Mouse (Mus musculus): ENCODE data around the gene Pear1. TPM values are rescaled to one million over a fixed set of nuclear protein-coding genes. Genes with fewer than 3 reads are reported as not detected.

Gene Pear1
- polyA plus RNA-seq, 1 experiment from 2014 or later = 17.7 TPM

DNA sequence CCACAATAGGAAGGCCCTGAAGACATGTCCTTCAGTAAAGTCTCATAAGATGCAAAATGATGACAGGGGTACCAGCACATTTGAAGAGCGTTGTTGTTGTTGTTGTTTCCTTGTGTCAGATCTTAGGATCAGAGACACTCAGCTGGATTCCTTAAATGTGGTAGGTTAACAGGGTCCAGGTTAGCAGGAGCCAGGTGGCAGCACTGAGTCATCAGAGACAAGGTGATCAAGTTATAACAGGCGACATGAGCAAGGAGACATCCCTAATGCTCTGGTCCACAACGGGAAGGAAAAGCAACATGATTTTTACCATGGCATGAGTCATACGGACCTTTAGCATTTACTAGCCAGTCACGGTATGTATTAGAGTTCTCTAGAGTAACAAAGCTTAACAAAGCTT, 9.4 kb upstream of the Pear1 start:
- Histone ChIP-seq H3K4me1 (no peaks in the 10 kb centered on the region), H3K9me3 (replicated peaks) (no peaks in the 10 kb centered on the region), H3K27me3 (ENCODE audit: low read depth, poor library complexity, severe bottlenecking) (no peaks in the 10 kb centered on the region), H3K4me3 (no peak overlapping the region), H3K27ac (no peak overlapping the region), H3K36me3 (no peaks in the 10 kb centered on the region)
- WGBS = 65% methylated on average over 5 of the region's 5 CpGs
- no peak for DNase-seq (ENCODE audit: low spot score)

- no peak overlapping the region for H3K4me3 ChIP-seq
- DNase-seq (ENCODE audit: low spot score) = no peak
- WGBS = 87% methylated on average over 7 of the region's 7 CpGs
Observed at GRCm38 (mm10) chr3:87832109-87832859, 8.2 kb upstream of the Pear1 start.

GRCm38 (mm10) chr3:87829025-87829424, 4.9 kb upstream of the Pear1 start:
- H3K27ac ChIP-seq = no peak overlapping the region
- DNase-seq (ENCODE audit: low spot score) = no peak
- H3K27me3 ChIP-seq (ENCODE audit: low read depth, poor library complexity, severe bottlenecking) = no peaks in the 10 kb centered on the region
- no peaks in the 10 kb centered on the region for H3K36me3 ChIP-seq
- H3K9me3 ChIP-seq (replicated peaks) = no peaks in the 10 kb centered on the region
- H3K4me1 ChIP-seq = no peaks in the 10 kb centered on the region
- H3K4me3 ChIP-seq = no peak overlapping the region
- 45% methylated on average over 10 of the region's 10 CpGs for WGBS

More at GRCm38 (mm10) chr3:87832109-87832859, 8.2 kb upstream of the Pear1 start:
- H3K27me3 ChIP-seq (ENCODE audit: low read depth, poor library complexity, severe bottlenecking) = no peaks in the 10 kb centered on the region
- H3K36me3 ChIP-seq = no peaks in the 10 kb centered on the region
- no peaks in the 10 kb centered on the region for H3K4me1 ChIP-seq
- no peak overlapping the region for H3K27ac ChIP-seq
- H3K9me3 ChIP-seq (replicated peaks) = no peaks in the 10 kb centered on the region

DNA sequence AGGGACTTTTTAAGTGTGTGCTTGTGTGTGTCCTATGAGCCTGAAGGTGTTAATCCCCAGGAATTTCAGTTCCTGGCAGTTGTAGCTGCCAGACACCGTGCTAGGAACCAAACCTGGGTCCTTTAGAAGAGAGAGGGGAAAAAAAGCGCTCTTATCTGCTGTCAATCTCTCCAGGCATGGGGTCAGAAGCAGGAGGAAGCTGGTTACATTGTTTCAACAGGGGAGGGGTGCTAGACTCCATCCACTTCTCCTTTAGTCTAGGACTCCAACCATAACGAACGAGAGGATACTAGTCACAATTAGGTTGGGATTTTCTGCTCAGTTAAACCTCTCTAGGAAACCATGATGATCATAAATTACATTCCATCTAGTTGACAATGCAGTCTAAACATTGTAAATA, 4.3 kb upstream of the Pear1 start:
- H3K36me3 ChIP-seq = no peaks in the 10 kb centered on the region
- H3K27ac ChIP-seq = no peak overlapping the region
- no peak for DNase-seq (ENCODE audit: low spot score)
- H3K27me3 ChIP-seq (ENCODE audit: low read depth, poor library complexity, severe bottlenecking) = no peaks in the 10 kb centered on the region
- 57% methylated on average over 4 of the region's 4 CpGs for WGBS
- H3K4me1 ChIP-seq = no peaks in the 10 kb centered on the region
- H3K9me3 ChIP-seq (replicated peaks) = no peaks in the 10 kb centered on the region
- H3K4me3 ChIP-seq = no peak overlapping the region

- Histone ChIP-seq H3K4me1 (peaks cover 6% of the 10 kb centered on the region), H3K4me3 (no peak overlapping the region), H3K9me3 (replicated peaks) (no peaks in the 10 kb centered on the region), H3K27ac (no peak overlapping the region), H3K36me3 (no peaks in the 10 kb centered on the region), H3K27me3 (ENCODE audit: low read depth, poor library complexity, severe bottlenecking) (peaks cover 67% of the 10 kb centered on the region)
- 69% methylated on average over 12 of the region's 12 CpGs for WGBS
- no peak for DNase-seq (ENCODE audit: low spot score)
Observed at GRCm38 (mm10) chr3:87818226-87818625, 5.9 kb downstream of the Pear1 start.

- H3K27ac ChIP-seq = no peak overlapping the region
- H3K27me3 ChIP-seq (ENCODE audit: low read depth, poor library complexity, severe bottlenecking) = peaks cover 81% of the 10 kb centered on the region
- no peaks in the 10 kb centered on the region for H3K9me3 ChIP-seq (replicated peaks)
- DNase-seq (ENCODE audit: low spot score) = peak; percentile 77
- H3K36me3 ChIP-seq = no peaks in the 10 kb centered on the region
- no peak overlapping the region for H3K4me3 ChIP-seq
- 9% methylated on average over 12 of the region's 12 CpGs for whole genome bisulfite sequencing
- peaks cover 19% of the 10 kb centered on the region for H3K4me1 ChIP-seq
Observed at GRCm38 (mm10) chr3:87816646-87817093, 7.4 kb downstream of the Pear1 start.

GRCm38 (mm10) chr3:87816166-87816565, 7.9 kb downstream of the Pear1 start:
- no peaks in the 10 kb centered on the region for H3K36me3 ChIP-seq
- no peak for DNase-seq (ENCODE audit: low spot score)
- H3K4me1 ChIP-seq = peaks cover 19% of the 10 kb centered on the region
- no peak overlapping the region for H3K27ac ChIP-seq
- WGBS = 66% methylated on average over 6 of the region's 6 CpGs
- peaks cover 86% of the 10 kb centered on the region for H3K27me3 ChIP-seq (ENCODE audit: low read depth, poor library complexity, severe bottlenecking)
- no peaks in the 10 kb centered on the region for H3K9me3 ChIP-seq (replicated peaks)
- no peak overlapping the region for H3K4me3 ChIP-seq

DNA sequence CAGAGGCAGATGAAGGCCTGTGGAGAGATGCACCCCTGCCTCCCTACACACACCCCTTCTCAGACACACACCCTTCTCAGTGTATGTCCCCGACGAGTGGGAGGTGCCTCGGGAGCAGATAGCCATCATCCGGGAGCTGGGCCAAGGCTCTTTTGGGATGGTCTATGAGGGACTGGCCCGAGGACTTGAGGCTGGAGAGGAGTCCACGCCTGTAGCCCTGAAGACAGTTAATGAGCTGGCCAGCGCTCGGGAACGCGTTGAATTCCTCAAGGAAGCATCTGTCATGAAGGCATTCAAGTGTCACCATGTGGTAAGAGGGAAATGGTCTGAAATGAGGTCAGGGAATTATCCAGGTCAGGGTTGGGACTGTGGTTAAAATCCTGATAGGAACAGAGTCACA, 11.2 kb downstream of the Pear1 start:
- H3K4me3 ChIP-seq = no peak overlapping the region

GRCm38 (mm10) chr3:87812413-87812812, 11.7 kb downstream of the Pear1 start:
- Histone ChIP-seq H3K9me3 (replicated peaks) (no peaks in the 10 kb centered on the region), H3K4me3 (no peak overlapping the region), H3K4me1 (peaks cover 28% of the 10 kb centered on the region), H3K27ac (0 out of 2 replicates have a peak overlapping the region, but pooled peaks have one; percentile 14), H3K36me3 (no peaks in the 10 kb centered on the region), H3K27me3 (ENCODE audit: low read depth, poor library complexity, severe bottlenecking) (peaks cover 99% of the 10 kb centered on the region)
- DNase-seq (ENCODE audit: low spot score) = peak; percentile 64
- WGBS = 56% methylated on average over 4 of the region's 4 CpGs

More for the DNA sequence above, 11.2 kb downstream of the Pear1 start:
- DNase-seq (ENCODE audit: low spot score) = no peak
- 57% methylated on average over 10 of the region's 10 CpGs for WGBS
- H3K27ac ChIP-seq = 0 out of 2 replicates have a peak overlapping the region, but pooled peaks have one; percentile 14
- H3K27me3 ChIP-seq (ENCODE audit: low read depth, poor library complexity, severe bottlenecking) = peaks cover 99% of the 10 kb centered on the region
- H3K9me3 ChIP-seq (replicated peaks) = no peaks in the 10 kb centered on the region
- peaks cover 28% of the 10 kb centered on the region for H3K4me1 ChIP-seq
- no peaks in the 10 kb centered on the region for H3K36me3 ChIP-seq

DNA sequence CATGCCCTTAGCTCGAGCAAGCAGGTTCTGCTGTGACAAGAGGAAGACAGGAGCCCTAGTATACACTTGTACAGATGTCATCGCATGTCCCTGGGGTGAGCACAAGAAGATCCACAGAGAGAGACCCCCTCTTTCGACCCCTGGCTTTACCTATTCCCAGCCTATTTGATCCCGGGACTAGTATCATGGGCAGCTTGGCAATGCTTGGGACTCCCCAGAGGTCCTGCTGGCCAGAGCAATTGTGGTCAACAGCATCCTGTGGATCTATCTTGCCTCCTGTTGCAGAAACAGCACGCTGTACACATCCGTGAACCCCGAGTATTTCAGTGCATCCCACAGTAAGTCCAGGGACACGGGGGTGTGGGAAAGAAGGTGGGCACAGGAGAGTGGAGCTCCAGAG, 12.8 kb downstream of the Pear1 start:
- 87% methylated on average over 8 of the region's 8 CpGs for WGBS
- Histone ChIP-seq H3K9me3 (replicated peaks) (no peaks in the 10 kb centered on the region), H3K4me1 (peaks cover 25% of the 10 kb centered on the region), H3K36me3 (no peaks in the 10 kb centered on the region), H3K4me3 (no peak overlapping the region), H3K27ac (no peak overlapping the region), H3K27me3 (ENCODE audit: low read depth, poor library complexity, severe bottlenecking) (peaks cover 99% of the 10 kb centered on the region)
- DNase-seq (ENCODE audit: low spot score) = no peak

DNA sequence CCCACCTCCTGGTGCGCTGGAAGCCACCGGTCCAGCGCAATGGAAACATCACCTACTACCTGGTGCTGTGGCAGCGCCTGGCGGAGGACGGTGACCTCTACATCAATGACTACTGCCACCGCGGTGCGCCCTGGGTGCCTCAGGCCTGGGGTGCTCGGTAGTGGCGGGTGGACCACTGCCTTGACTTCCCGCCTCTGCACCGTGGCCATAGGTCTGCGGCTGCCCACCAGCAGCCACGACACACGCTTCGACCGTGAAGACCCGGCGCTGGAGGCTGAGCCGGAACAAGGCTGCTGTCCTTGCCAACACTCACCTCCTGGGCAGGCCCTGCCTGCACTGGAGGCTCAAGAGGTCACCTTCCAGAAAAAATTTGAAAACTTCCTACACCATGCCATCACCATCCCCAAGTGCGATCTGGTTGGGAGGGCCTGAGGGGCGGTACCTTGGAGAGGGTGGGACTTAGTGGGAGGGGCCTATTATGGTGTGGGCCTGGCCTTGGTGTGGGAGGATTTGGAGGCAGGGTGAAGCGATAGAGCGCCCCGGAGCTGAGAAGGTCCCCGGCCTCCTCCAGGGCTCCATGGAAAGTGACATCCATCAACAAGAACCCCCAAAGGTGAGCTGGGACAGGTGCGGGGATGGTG, 14.7 kb downstream of the Pear1 start:
- Histone ChIP-seq H3K9me3 (replicated peaks) (no peaks in the 10 kb centered on the region), H3K36me3 (no peaks in the 10 kb centered on the region), H3K27me3 (ENCODE audit: low read depth, poor library complexity, severe bottlenecking) (peaks cover 99% of the 10 kb centered on the region), H3K27ac (no peak overlapping the region), H3K4me3 (peak overlapping the region; percentile 35), H3K4me1 (peaks cover 27% of the 10 kb centered on the region)
- no peak for DNase-seq (ENCODE audit: low spot score)
- 3% methylated on average over 28 of the region's 28 CpGs for WGBS

GRCm38 (mm10) chr3:87804038-87804677, 19.9 kb downstream of the Pear1 start:
- H3K4me1 ChIP-seq = peaks cover 14% of the 10 kb centered on the region
- peaks cover 100% of the 10 kb centered on the region for H3K27me3 ChIP-seq (ENCODE audit: low read depth, poor library complexity, severe bottlenecking)
- no peak for DNase-seq (ENCODE audit: low spot score)
- no peaks in the 10 kb centered on the region for H3K36me3 ChIP-seq
- no peak overlapping the region for H3K27ac ChIP-seq
- no peaks in the 10 kb centered on the region for H3K9me3 ChIP-seq (replicated peaks)
- WGBS = 4% methylated on average over 26 of the region's 26 CpGs
- peak overlapping the region; percentile 36 for H3K4me3 ChIP-seq

DNA sequence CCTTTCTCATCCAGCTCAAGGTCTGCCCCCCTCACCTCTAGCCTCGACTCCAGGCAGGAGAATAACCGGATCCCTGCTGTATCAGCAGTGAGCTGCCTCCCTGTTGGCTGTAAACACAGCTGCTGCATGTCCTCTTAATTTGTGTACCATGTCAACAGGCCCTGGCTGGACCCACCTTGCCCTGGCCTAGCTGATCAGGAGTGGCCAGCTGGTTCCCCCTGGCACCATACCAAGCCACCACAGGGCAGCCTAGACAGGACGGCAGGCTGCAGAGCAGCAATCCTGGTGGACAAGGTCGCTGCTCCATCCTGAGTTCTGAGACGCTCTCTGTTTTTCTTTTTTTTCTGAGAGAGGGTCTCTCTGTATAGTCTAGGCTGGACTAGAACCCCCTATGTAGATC, 22.4 kb downstream of the Pear1 start:
- no peak overlapping the region for H3K27ac ChIP-seq
- 65% methylated on average over 5 of the region's 5 CpGs for WGBS
- H3K4me3 ChIP-seq = no peak overlapping the region
- no peaks in the 10 kb centered on the region for H3K36me3 ChIP-seq
- no peak for DNase-seq (ENCODE audit: low spot score)
- H3K9me3 ChIP-seq (replicated peaks) = no peaks in the 10 kb centered on the region
- peaks cover 28% of the 10 kb centered on the region for H3K4me1 ChIP-seq
- peaks cover 100% of the 10 kb centered on the region for H3K27me3 ChIP-seq (ENCODE audit: low read depth, poor library complexity, severe bottlenecking)

All from limb, embryonic 10.5 days (tissue).